Mouse (Mus musculus): Measurements from ENCODE around the gene Ptov1. TPM values are rescaled to one million over a fixed set of nuclear protein-coding genes. Genes with fewer than 3 reads are reported as not detected.

Gene Ptov1
- polyA plus RNA-seq, 1 experiment from 2014 or later = 310 TPM

- ATAC-seq (ENCODE audit: insufficient number of reproducible peaks, insufficient read depth, low FRiP score, low read depth) = no peak
- no peak overlapping the region for H3K4me3 ChIP-seq (ENCODE audit: control insufficient read depth in 1 of 2, insufficient read depth in 1 of 2, low read depth in 1 of 2, low read length in 2 of 2)
- H3K4me1 ChIP-seq (ENCODE audit: control insufficient read depth in 2 of 2, insufficient read depth in 2 of 2, low read length in 2 of 2) = no peaks in the 10 kb centered on the region
- H3K4me2 ChIP-seq (ENCODE audit: low read length) = no peak overlapping the region
- no peaks in the 10 kb centered on the region for H3K9me3 ChIP-seq (ENCODE audit: control insufficient read depth, low read length)
- no peak overlapping the region for H3K9ac ChIP-seq (ENCODE audit: low read length)
- H3K27me3 ChIP-seq (ENCODE audit: control insufficient read depth, insufficient read depth, low read length) = no peaks in the 10 kb centered on the region
- 79% methylated on average over 15 of the region's 15 CpGs for WGBS
- no peak overlapping the region for H3K27ac ChIP-seq (replicated peaks in 1 of 2; ENCODE audit: control insufficient read depth in 1 of 2, insufficient read depth in 1 of 2, low read depth in 2 of 2, low read length in 2 of 2)
- peaks cover 98% of the 10 kb centered on the region for H3K36me3 ChIP-seq (ENCODE audit: control insufficient read depth, insufficient read depth, low read length)
These were observed 39.3 kb upstream of the Ptov1 start for GRCm38 (mm10) chr7:44908706-44909476.

GRCm38 (mm10) chr7:44905430-44905829 is 35.8 kb upstream of the Ptov1 start:
- no peak for ATAC-seq (ENCODE audit: insufficient number of reproducible peaks, insufficient read depth, low FRiP score, low read depth)
- no peak overlapping the region for H3K27ac ChIP-seq (replicated peaks in 1 of 2; ENCODE audit: control insufficient read depth in 1 of 2, insufficient read depth in 1 of 2, low read depth in 2 of 2, low read length in 2 of 2)
- H3K4me2 ChIP-seq (ENCODE audit: low read length) = no peak overlapping the region
- H3K27me3 ChIP-seq (ENCODE audit: control insufficient read depth, insufficient read depth, low read length) = no peaks in the 10 kb centered on the region
- peaks cover 6% of the 10 kb centered on the region in 2 experiments for H3K4me1 ChIP-seq (ENCODE audit: control insufficient read depth in 2 of 2, insufficient read depth in 2 of 2, low read length in 2 of 2)
- 84% methylated on average over 20 of the region's 20 CpGs for WGBS
- no peaks in the 10 kb centered on the region for H3K9me3 ChIP-seq (ENCODE audit: control insufficient read depth, low read length)
- no peak overlapping the region for H3K9ac ChIP-seq (ENCODE audit: low read length)
- H3K36me3 ChIP-seq (ENCODE audit: control insufficient read depth, insufficient read depth, low read length) = peaks cover 96% of the 10 kb centered on the region
- H3K4me3 ChIP-seq (ENCODE audit: control insufficient read depth in 1 of 2, insufficient read depth in 1 of 2, low read depth in 1 of 2, low read length in 2 of 2) = no peak overlapping the region

GRCm38 (mm10) chr7:44901230-44901722 is 31.7 kb upstream of the Ptov1 start:
- no peak for ATAC-seq (ENCODE audit: insufficient number of reproducible peaks, insufficient read depth, low FRiP score, low read depth)
- H3K9ac ChIP-seq (ENCODE audit: low read length) = no peak overlapping the region
- peak overlapping the region in 1 of 2 experiments; percentile 10; a peak in 1 of 4 replicates for H3K27ac ChIP-seq (replicated peaks in 1 of 2; ENCODE audit: control insufficient read depth in 1 of 2, insufficient read depth in 1 of 2, low read depth in 2 of 2, low read length in 2 of 2)
- peaks cover 74% of the 10 kb centered on the region for H3K36me3 ChIP-seq (ENCODE audit: control insufficient read depth, insufficient read depth, low read length)
- 11% methylated on average over 21 of the region's 21 CpGs for WGBS
- peaks cover 12 to 22% of the 10 kb centered on the region in 2 experiments for H3K4me1 ChIP-seq (ENCODE audit: control insufficient read depth in 2 of 2, insufficient read depth in 2 of 2, low read length in 2 of 2)
- no peaks in the 10 kb centered on the region for H3K27me3 ChIP-seq (ENCODE audit: control insufficient read depth, insufficient read depth, low read length)
- no peaks in the 10 kb centered on the region for H3K9me3 ChIP-seq (ENCODE audit: control insufficient read depth, low read length)
- H3K4me2 ChIP-seq (ENCODE audit: low read length) = peak overlapping the region; percentile 54
- H3K4me3 ChIP-seq (ENCODE audit: control insufficient read depth in 1 of 2, insufficient read depth in 1 of 2, low read depth in 1 of 2, low read length in 2 of 2) = peak overlapping the region; percentile 13 to 28

GRCm38 (mm10) chr7:44900632-44901031 is 31.0 kb upstream of the Ptov1 start:
- Histone ChIP-seq H3K9me3 (ENCODE audit: control insufficient read depth, low read length) (no peaks in the 10 kb centered on the region), H3K4me2 (ENCODE audit: low read length) (no peak overlapping the region), H3K27me3 (ENCODE audit: control insufficient read depth, insufficient read depth, low read length) (no peaks in the 10 kb centered on the region), H3K36me3 (ENCODE audit: control insufficient read depth, insufficient read depth, low read length) (peaks cover 68% of the 10 kb centered on the region), H3K4me3 (ENCODE audit: control insufficient read depth in 1 of 2, insufficient read depth in 1 of 2, low read depth in 1 of 2, low read length in 2 of 2) (no peak overlapping the region), H3K27ac (replicated peaks in 1 of 2; ENCODE audit: control insufficient read depth in 1 of 2, insufficient read depth in 1 of 2, low read depth in 2 of 2, low read length in 2 of 2) (no peak overlapping the region), H3K9ac (ENCODE audit: low read length) (no peak overlapping the region), H3K4me1 (ENCODE audit: control insufficient read depth in 2 of 2, insufficient read depth in 2 of 2, low read length in 2 of 2) (peaks cover 12 to 22% of the 10 kb centered on the region in 2 experiments)
- 87% methylated on average over 11 of the region's 11 CpGs for WGBS
- ATAC-seq (ENCODE audit: insufficient number of reproducible peaks, insufficient read depth, low FRiP score, low read depth) = no peak

- Histone ChIP-seq H3K4me1 (ENCODE audit: control insufficient read depth in 2 of 2, insufficient read depth in 2 of 2, low read length in 2 of 2) (peaks cover 12 to 30% of the 10 kb centered on the region in 2 experiments), H3K9ac (ENCODE audit: low read length) (no peak overlapping the region), H3K4me3 (ENCODE audit: control insufficient read depth in 1 of 2, insufficient read depth in 1 of 2, low read depth in 1 of 2, low read length in 2 of 2) (no peak overlapping the region), H3K36me3 (ENCODE audit: control insufficient read depth, insufficient read depth, low read length) (peaks cover 47% of the 10 kb centered on the region), H3K27ac (replicated peaks in 1 of 2; ENCODE audit: control insufficient read depth in 1 of 2, insufficient read depth in 1 of 2, low read depth in 2 of 2, low read length in 2 of 2) (no peak overlapping the region), H3K9me3 (ENCODE audit: control insufficient read depth, low read length) (no peaks in the 10 kb centered on the region), H3K27me3 (ENCODE audit: control insufficient read depth, insufficient read depth, low read length) (no peaks in the 10 kb centered on the region), H3K4me2 (ENCODE audit: low read length) (peak overlapping the region; percentile 11; the same call in 1 of the 2 replicates)
- 42% methylated on average over 19 of the region's 19 CpGs for WGBS
- no peak for ATAC-seq (ENCODE audit: insufficient number of reproducible peaks, insufficient read depth, low FRiP score, low read depth)
These were observed 29.0 kb upstream of the Ptov1 start for GRCm38 (mm10) chr7:44898607-44899006.

GRCm38 (mm10) chr7:44896499-44896898 is 26.9 kb upstream of the Ptov1 start:
- H3K9ac ChIP-seq (ENCODE audit: low read length) = peak overlapping the region; percentile 84

GRCm38 (mm10) chr7:44895593-44896434 is 26.2 kb upstream of the Ptov1 start, which contains the start of gene Fuz:
Gene Fuz (plus strand): TSS chr7:44896079.
- H3K9ac ChIP-seq (ENCODE audit: low read length) = peak within 1 kb of the TSS; percentile 84
- ATAC-seq (ENCODE audit: insufficient number of reproducible peaks, insufficient read depth, low FRiP score, low read depth) = peak; percentile 50
- H3K36me3 ChIP-seq (ENCODE audit: control insufficient read depth, insufficient read depth, low read length) = peaks cover 25% of the 10 kb centered on the region
- H3K27me3 ChIP-seq (ENCODE audit: control insufficient read depth, insufficient read depth, low read length) = no peaks in the 10 kb centered on the region
- H3K27ac ChIP-seq (replicated peaks in 1 of 2; ENCODE audit: control insufficient read depth in 1 of 2, insufficient read depth in 1 of 2, low read depth in 2 of 2, low read length in 2 of 2) = peak within 1 kb of the TSS; percentile 74 to 88
- H3K9me3 ChIP-seq (ENCODE audit: control insufficient read depth, low read length) = no peaks in the 10 kb centered on the region
- WGBS = 2% methylated on average over 34 of the region's 34 CpGs
- peaks cover 15 to 36% of the 10 kb centered on the region in 2 experiments for H3K4me1 ChIP-seq (ENCODE audit: control insufficient read depth in 2 of 2, insufficient read depth in 2 of 2, low read length in 2 of 2)
- peak within 1 kb of the TSS; percentile 62 to 70 for H3K4me3 ChIP-seq (ENCODE audit: control insufficient read depth in 1 of 2, insufficient read depth in 1 of 2, low read depth in 1 of 2, low read length in 2 of 2)
- peak within 1 kb of the TSS; percentile 83 for H3K4me2 ChIP-seq (ENCODE audit: low read length)

More at GRCm38 (mm10) chr7:44896499-44896898, 26.9 kb upstream of the Ptov1 start:
- Histone ChIP-seq H3K27ac (replicated peaks in 1 of 2; ENCODE audit: control insufficient read depth in 1 of 2, insufficient read depth in 1 of 2, low read depth in 2 of 2, low read length in 2 of 2) (peak overlapping the region; percentile 74 to 88), H3K4me3 (ENCODE audit: control insufficient read depth in 1 of 2, insufficient read depth in 1 of 2, low read depth in 1 of 2, low read length in 2 of 2) (peak overlapping the region; percentile 62 to 70), H3K27me3 (ENCODE audit: control insufficient read depth, insufficient read depth, low read length) (no peaks in the 10 kb centered on the region), H3K36me3 (ENCODE audit: control insufficient read depth, insufficient read depth, low read length) (peaks cover 28% of the 10 kb centered on the region), H3K4me2 (ENCODE audit: low read length) (peak overlapping the region; percentile 83), H3K4me1 (ENCODE audit: control insufficient read depth in 2 of 2, insufficient read depth in 2 of 2, low read length in 2 of 2) (peaks cover 14 to 32% of the 10 kb centered on the region in 2 experiments), H3K9me3 (ENCODE audit: control insufficient read depth, low read length) (no peaks in the 10 kb centered on the region)
- ATAC-seq (ENCODE audit: insufficient number of reproducible peaks, insufficient read depth, low FRiP score, low read depth) = no peak
- 38% methylated on average over 10 of the region's 10 CpGs for WGBS

All from heart, embryonic 14.5 days (tissue).